Mouse (Mus musculus) liver, embryonic 13.5 days (tissue): ENCODE data around the gene Fam174a. TPM values are rescaled to one million over a fixed set of nuclear protein-coding genes. Genes with fewer than 3 reads are reported as not detected.

Experiments
- ATAC-seq: fragments of 200-750 bp; cut with Nextera tagmentation; 2 replicates; pipeline ENCODE4 v1.8.0; 2017; ENCODE audit warnings: low read depth, mild to moderate bottlenecking, moderate number of reproducible peaks, moderate library complexity
- DNase-seq: peaks from one replicate; pipeline ENCODE4 v3.0.0; 2022
- H3K27ac ChIP-seq: fragments of 300-500 bp; sonication (generic); 2 replicates; pipeline ENCODE4 v1.5.1; 2015; ENCODE audit warnings: moderate library complexity, mild to moderate bottlenecking, inconsistent platforms
- H3K27me3 ChIP-seq: fragments of 300-500 bp; sonication (generic); 2 replicates; pipeline ENCODE4 v1.6.1; 2015; ENCODE audit warnings: mild to moderate bottlenecking, inconsistent platforms
- H3K36me3 ChIP-seq: fragments of 300-500 bp; sonication (generic); 2 replicates; pipeline ENCODE4 v1.6.1; 2015; ENCODE audit warnings: mild to moderate bottlenecking, inconsistent platforms
- H3K4me1 ChIP-seq: fragments of 300-500 bp; sonication (generic); replicated peaks from 2 replicates; pipeline ENCODE4 v1.6.1; 2015; ENCODE audit warnings: inconsistent platforms
- H3K4me2 ChIP-seq: fragments of 300-500 bp; sonication (generic); 2 replicates; pipeline ENCODE4 v1.6.1; 2015; ENCODE audit warnings: inconsistent platforms, mild to moderate bottlenecking, moderate library complexity
- H3K4me3 ChIP-seq: fragments of 300-500 bp; sonication (generic); replicated peaks from 2 replicates; pipeline ENCODE4 v1.5.1; 2015; ENCODE audit warnings: mild to moderate bottlenecking, inconsistent platforms
- H3K9ac ChIP-seq: fragments of 300-500 bp; sonication (generic); 2 replicates; pipeline ENCODE4 v1.6.1; 2015; ENCODE audit warnings: mild to moderate bottlenecking, inconsistent platforms
- H3K9me3 ChIP-seq: fragments of 300-500 bp; sonication (generic); replicated peaks from 2 replicates; pipeline ENCODE4 v1.6.1; 2016; ENCODE audit warnings: inconsistent platforms
- WGBS: fragments of 180-500 bp; shearing (Covaris S2); methylation state at CpG from one replicate; pipeline ENCODE4 v1.1.7; 2015; ENCODE audit not compliant: insufficient replicate concordance; 5-methylcytosine and 5-hydroxymethylcytosine counted together
- polyA plus RNA-seq: library from polyadenylated mRNA; unstranded; fragments of >200 nt; fragmentation: Nextera tagmentation; extraction: Ambion mirVana; gene quantifications from 2 replicates; pipeline ENCODE4 v1.2.1, GENCODE M21; 2015

The Fam174a gene
- polyA plus RNA-seq, 1 experiment from 2014 or later: 7.8 TPM

DNA sequence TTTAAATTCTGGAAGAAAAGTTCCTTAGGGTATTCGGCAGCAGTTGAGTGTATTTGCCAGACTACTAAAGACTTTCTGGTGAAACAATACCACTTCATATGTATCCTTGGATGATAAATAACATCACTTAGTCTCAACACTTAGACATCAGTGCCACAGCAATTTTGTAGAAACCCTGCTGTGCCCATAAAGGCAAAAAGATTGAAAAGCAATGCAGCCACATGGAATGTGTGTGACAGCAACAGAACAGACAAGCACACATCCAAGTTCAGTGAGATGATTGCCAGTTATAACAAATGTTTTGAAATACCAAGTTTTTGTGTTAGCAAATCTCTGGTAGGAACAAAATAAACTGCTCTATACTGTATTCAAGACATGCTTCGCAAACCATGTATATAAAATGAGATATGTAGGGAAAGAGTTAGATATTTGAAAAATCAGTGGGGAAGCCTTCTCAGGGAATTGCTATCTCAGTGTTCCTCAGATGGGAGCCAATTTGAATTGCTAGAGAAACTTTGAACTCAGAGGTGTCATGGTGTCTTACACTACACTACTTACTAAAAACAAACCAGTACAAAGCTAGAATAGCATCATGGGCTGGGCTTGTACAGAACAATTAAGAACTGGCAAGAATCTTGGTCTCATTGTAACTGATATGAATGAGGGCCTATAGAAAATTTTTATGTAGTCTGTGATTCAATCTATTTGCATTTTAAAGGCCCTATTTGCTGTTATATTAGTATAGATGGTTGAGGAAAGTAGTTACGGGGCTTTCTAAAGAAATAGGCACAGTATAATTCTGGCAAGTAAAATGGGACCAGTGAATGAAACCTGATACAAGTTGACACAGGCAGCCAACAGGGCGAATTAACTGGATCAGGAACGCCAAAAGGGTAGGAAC, 30.4 kb downstream of the Fam174a start:
- no peak overlapping the region for H3K4me3 ChIP-seq
- H3K27me3 ChIP-seq: no peaks in the 10 kb centered on the region
- 71% methylated on average over 5 of the region's 5 CpGs for WGBS
- no peak for DNase-seq
- ATAC-seq: no peak
- no peak overlapping the region for H3K27ac ChIP-seq
- no peaks in the 10 kb centered on the region for H3K36me3 ChIP-seq
- no peak overlapping the region for H3K4me2 ChIP-seq
- no peak overlapping the region for H3K9ac ChIP-seq
- no peaks in the 10 kb centered on the region for H3K9me3 ChIP-seq
- H3K4me1 ChIP-seq: no peaks in the 10 kb centered on the region

GRCm38 (mm10) chr1:95354146-95354545, 40.7 kb downstream of the Fam174a start:
- H3K36me3 ChIP-seq: no peaks in the 10 kb centered on the region
- H3K9me3 ChIP-seq: no peaks in the 10 kb centered on the region
- H3K27ac ChIP-seq: no peak overlapping the region
- DNase-seq (no peak), ATAC-seq (no peak)
- no peaks in the 10 kb centered on the region for H3K27me3 ChIP-seq
- H3K4me2 ChIP-seq: no peak overlapping the region
- H3K4me3 ChIP-seq: no peak overlapping the region
- 72% methylated on average over 1 of the region's 1 CpGs for WGBS
- no peak overlapping the region for H3K9ac ChIP-seq
- H3K4me1 ChIP-seq: no peaks in the 10 kb centered on the region

- ATAC-seq (no peak), DNase-seq (no peak)
- Histone ChIP-seq H3K36me3 (no peaks in the 10 kb centered on the region), H3K27me3 (no peaks in the 10 kb centered on the region), H3K9me3 (no peaks in the 10 kb centered on the region), H3K4me2 (no peak overlapping the region), H3K4me3 (no peak overlapping the region), H3K27ac (no peak overlapping the region), H3K4me1 (no peaks in the 10 kb centered on the region), H3K9ac (no peak overlapping the region)
- WGBS: 50% methylated on average over 4 of the region's 4 CpGs
Observed at GRCm38 (mm10) chr1:95356904-95357303, 43.5 kb downstream of the Fam174a start.

DNA sequence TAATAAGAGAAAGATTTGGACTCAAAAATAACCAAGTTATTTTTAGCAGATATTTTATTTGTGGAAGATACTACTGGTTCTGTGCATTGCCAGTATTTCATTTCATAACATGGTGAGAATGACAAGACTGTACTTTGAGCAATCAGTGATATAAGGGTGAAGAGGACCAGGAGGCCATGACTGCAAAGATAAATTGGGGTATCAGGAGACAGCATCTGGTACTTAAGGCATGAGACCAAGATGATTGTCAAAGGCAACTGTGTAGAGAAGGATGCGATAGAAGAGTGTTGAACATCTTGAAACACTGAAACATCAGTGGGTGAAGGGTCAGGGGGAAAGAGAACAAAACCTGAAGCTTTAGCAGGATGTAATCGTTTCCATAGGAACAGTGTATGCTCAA, 50.3 kb downstream of the Fam174a start:
- Histone ChIP-seq H3K9ac (no peak overlapping the region), H3K4me3 (no peak overlapping the region), H3K9me3 (no peaks in the 10 kb centered on the region), H3K4me1 (no peaks in the 10 kb centered on the region), H3K27ac (no peak overlapping the region), H3K4me2 (no peak overlapping the region), H3K36me3 (no peaks in the 10 kb centered on the region), H3K27me3 (no peaks in the 10 kb centered on the region)
- WGBS: 47% methylated on average over 2 of the region's 2 CpGs
- DNase-seq: no peak
- ATAC-seq: no peak

DNA sequence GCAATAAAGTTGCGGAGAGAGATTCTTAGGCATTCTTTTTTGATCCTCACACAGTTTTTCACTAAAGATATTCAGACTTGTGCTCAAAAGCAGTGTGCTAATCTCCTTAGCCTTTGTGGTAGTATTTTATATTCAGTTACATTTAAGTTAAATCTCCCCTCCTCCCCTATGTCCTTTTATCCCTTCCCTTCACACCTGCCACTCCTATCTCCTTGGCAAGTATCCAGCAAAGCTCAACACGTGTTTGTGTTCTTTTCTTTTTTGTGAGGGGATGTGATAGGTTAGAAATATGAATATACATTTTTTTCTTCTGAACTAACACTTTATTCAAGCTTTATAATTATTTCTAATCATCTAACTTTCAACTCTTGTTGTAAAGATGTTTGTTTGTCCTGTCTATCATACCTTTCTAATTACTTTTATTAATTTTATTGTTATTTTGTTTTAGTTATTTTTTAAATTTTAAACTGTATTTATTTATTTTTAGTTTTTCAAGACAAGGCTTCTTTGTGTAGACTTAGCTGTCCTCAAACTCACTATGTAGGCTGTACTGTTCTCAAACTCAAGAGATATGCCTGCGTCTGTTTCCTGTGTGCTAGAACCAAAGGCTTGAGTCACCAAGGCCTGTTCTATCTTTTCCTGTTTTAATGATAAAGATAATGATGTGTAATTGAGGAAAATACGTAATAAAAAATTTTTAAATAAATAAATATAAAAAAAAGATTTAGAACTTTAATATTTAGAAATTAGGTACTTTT, 53.4 kb downstream of the Fam174a start:
- Histone ChIP-seq H3K4me2 (no peak overlapping the region), H3K4me1 (no peaks in the 10 kb centered on the region), H3K36me3 (no peaks in the 10 kb centered on the region), H3K27me3 (no peaks in the 10 kb centered on the region), H3K27ac (no peak overlapping the region), H3K9ac (no peak overlapping the region), H3K9me3 (no peaks in the 10 kb centered on the region), H3K4me3 (no peak overlapping the region)
- WGBS: 54% methylated on average over 4 of the region's 4 CpGs
- ATAC-seq (no peak), DNase-seq (no peak)

- H3K4me3 ChIP-seq: no peak overlapping the region
- H3K27ac ChIP-seq: no peak overlapping the region
- H3K4me2 ChIP-seq: no peak overlapping the region
- no peak overlapping the region for H3K9ac ChIP-seq
- no peak for ATAC-seq
- H3K9me3 ChIP-seq: no peaks in the 10 kb centered on the region
- no peaks in the 10 kb centered on the region for H3K4me1 ChIP-seq
- H3K36me3 ChIP-seq: no peaks in the 10 kb centered on the region
- no peak for DNase-seq
- WGBS: 79% methylated on average over 4 of the region's 4 CpGs
- H3K27me3 ChIP-seq: no peaks in the 10 kb centered on the region
Observed at GRCm38 (mm10) chr1:95367748-95368147, 54.3 kb downstream of the Fam174a start.

GRCm38 (mm10) chr1:95375443-95375842, 62.0 kb downstream of the Fam174a start:
- DNase-seq: no peak
- WGBS: 60% methylated on average over 6 of the region's 6 CpGs

DNA sequence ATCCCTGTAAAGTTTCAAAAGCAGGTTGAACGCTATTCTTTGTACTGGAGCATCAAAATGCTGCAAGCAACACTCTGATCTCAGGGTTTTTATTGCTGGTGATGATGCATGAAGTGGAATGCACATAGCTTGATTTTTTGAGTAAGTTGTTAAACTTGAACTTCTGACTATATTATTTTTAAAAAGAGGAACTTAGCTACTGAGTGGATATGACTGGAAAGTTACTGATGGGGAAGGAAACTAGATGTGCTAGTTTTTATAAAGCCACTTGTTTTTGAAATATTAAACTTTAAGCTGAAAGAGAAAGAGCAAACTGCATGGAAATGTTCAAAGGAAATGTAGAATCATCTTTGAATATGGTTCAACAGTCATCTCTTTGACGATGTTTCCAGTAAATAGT, 67.6 kb downstream of the Fam174a start:
- no peaks in the 10 kb centered on the region for H3K4me1 ChIP-seq
- DNase-seq (no peak), ATAC-seq (no peak)
- no peak overlapping the region for H3K4me3 ChIP-seq
- H3K27me3 ChIP-seq: no peaks in the 10 kb centered on the region
- no peak overlapping the region for H3K9ac ChIP-seq
- 55% methylated on average over 2 of the region's 2 CpGs for WGBS
- no peaks in the 10 kb centered on the region for H3K9me3 ChIP-seq
- no peak overlapping the region for H3K4me2 ChIP-seq
- H3K27ac ChIP-seq: no peak overlapping the region
- no peaks in the 10 kb centered on the region for H3K36me3 ChIP-seq

More at GRCm38 (mm10) chr1:95375443-95375842, 62.0 kb downstream of the Fam174a start:
- Histone ChIP-seq H3K4me3 (no peak overlapping the region), H3K4me2 (no peak overlapping the region), H3K36me3 (no peaks in the 10 kb centered on the region), H3K9me3 (no peaks in the 10 kb centered on the region), H3K27ac (no peak overlapping the region), H3K4me1 (no peaks in the 10 kb centered on the region), H3K27me3 (no peaks in the 10 kb centered on the region), H3K9ac (no peak overlapping the region)
- ATAC-seq: no peak
